Mouse (Mus musculus) midbrain, embryonic 11.5 days (tissue): ENCODE measurements around the gene Etnk1. TPM values are rescaled to one million over a fixed set of nuclear protein-coding genes. Genes with fewer than 3 reads are reported as not detected.
"Not testable (repeated sequence)": the region's sequence is repeated elsewhere in the genome, so short reads cannot be mapped to it uniquely, and the experiment has no call there.

ENCODE experiments used
- ATAC-seq: fragments of 200-750 bp; cut with Nextera tagmentation; 2 replicates; pipeline ENCODE4 v1.8.0; 2017; ENCODE audit warnings: moderate TSS enrichment, moderate library complexity; ENCODE audit not compliant: low FRiP score
- DNase-seq: peaks from one replicate; pipeline ENCODE4 v3.0.0; 2015; ENCODE audit warnings: low spot score; ENCODE audit errors: missing footprints
- H3K27ac ChIP-seq: fragments of 300-500 bp; sonication (generic); 2 replicates; pipeline ENCODE4 v1.5.1; 2014; ENCODE audit warnings: low read depth, low read length
- H3K27me3 ChIP-seq: fragments of 300-500 bp; sonication (generic); 2 replicates; pipeline ENCODE4 v1.6.1; 2014; ENCODE audit warnings: mild to moderate bottlenecking, low read length, moderate library complexity, mixed read lengths; ENCODE audit not compliant: control insufficient read depth, insufficient read depth
- H3K36me3 ChIP-seq: fragments of 300-500 bp; sonication (generic); 2 replicates; pipeline ENCODE4 v1.6.1; 2014; ENCODE audit warnings: mild to moderate bottlenecking, low read length, moderate library complexity, mixed read lengths; ENCODE audit not compliant: control insufficient read depth, insufficient read depth
- H3K4me1 ChIP-seq: fragments of 300-500 bp; sonication (generic); 2 replicates; pipeline ENCODE4 v1.6.1; 2014; ENCODE audit warnings: low read length; ENCODE audit not compliant: control insufficient read depth, insufficient read depth
- H3K4me2 ChIP-seq: fragments of 300-500 bp; sonication (generic); 2 replicates; pipeline ENCODE4 v1.6.1; 2014; ENCODE audit warnings: mild to moderate bottlenecking, moderate library complexity
- H3K4me3 ChIP-seq: fragments of 300-500 bp; sonication (generic); 2 replicates; pipeline ENCODE4 v1.5.1; 2014; ENCODE audit warnings: low read depth, low read length
- H3K9ac ChIP-seq: fragments of 300-500 bp; sonication (generic); 2 replicates; pipeline ENCODE4 v1.6.1; 2014; ENCODE audit warnings: low read length
- H3K9me3 ChIP-seq: fragments of 300-500 bp; sonication (generic); 2 replicates; pipeline ENCODE4 v1.6.1; 2016; ENCODE audit warnings: low read length; ENCODE audit not compliant: control insufficient read depth
- WGBS: fragments of 180-500 bp; shearing (Covaris S2); extraction: QIAGEN DNeasy Blood & Tissue Kit; methylation state at CpG from one replicate; pipeline ENCODE4 v1.1.7; 2014; 5-methylcytosine and 5-hydroxymethylcytosine counted together
- polyA plus RNA-seq: library from polyadenylated mRNA; unstranded; fragments of >200 nt; fragmentation: Nextera tagmentation; extraction: Ambion mirVana; gene quantifications from 2 replicates; pipeline ENCODE4 v1.2.1, GENCODE M21; 2014

Gene Etnk1
- polyA plus RNA-seq, 1 experiment from 2014 or later = 30.7 TPM

DNA sequence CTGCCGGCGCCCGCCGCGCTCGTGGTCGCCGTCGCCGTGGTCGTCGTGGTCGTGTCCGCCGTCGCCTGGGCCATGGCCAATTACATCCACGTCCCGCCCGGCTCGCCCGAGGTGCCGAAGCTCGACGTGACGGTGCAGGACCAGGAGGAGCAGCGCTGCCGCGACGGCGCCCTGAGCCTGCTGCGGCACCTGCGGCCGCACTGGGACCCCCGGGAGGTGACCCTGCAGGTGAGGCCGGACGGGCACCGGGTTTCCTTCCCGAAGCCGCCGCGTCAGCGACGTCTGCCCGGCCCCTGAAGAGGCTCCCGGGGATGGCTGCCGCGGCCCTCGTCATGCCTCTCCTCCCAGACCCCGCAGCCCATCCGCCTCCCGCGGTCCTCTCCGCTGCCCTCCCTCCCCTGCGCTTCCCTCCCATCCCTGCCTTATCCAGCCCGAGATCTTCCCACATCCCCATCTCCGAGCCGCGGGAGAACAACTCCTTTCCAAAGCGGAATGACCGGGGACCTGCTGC is 443 bp downstream of the Etnk1 start:
- WGBS = under 1% methylated on average over 54 of the region's 60 CpGs
- Histone ChIP-seq H3K27ac (peak overlapping the region; percentile 85), H3K4me3 (peak overlapping the region; percentile 84), H3K9ac (peak overlapping the region; percentile 85), H3K4me2 (peak overlapping the region; percentile 83), H3K27me3 (peaks cover 2% of the 10 kb centered on the region; the same call in 1 of the 2 replicates), H3K4me1 (peaks cover 17% of the 10 kb centered on the region), H3K36me3 (no peaks in the 10 kb centered on the region), H3K9me3 (no peaks in the 10 kb centered on the region)
- ATAC-seq = peak; percentile 80
- DNase-seq = peak; percentile 94

DNA sequence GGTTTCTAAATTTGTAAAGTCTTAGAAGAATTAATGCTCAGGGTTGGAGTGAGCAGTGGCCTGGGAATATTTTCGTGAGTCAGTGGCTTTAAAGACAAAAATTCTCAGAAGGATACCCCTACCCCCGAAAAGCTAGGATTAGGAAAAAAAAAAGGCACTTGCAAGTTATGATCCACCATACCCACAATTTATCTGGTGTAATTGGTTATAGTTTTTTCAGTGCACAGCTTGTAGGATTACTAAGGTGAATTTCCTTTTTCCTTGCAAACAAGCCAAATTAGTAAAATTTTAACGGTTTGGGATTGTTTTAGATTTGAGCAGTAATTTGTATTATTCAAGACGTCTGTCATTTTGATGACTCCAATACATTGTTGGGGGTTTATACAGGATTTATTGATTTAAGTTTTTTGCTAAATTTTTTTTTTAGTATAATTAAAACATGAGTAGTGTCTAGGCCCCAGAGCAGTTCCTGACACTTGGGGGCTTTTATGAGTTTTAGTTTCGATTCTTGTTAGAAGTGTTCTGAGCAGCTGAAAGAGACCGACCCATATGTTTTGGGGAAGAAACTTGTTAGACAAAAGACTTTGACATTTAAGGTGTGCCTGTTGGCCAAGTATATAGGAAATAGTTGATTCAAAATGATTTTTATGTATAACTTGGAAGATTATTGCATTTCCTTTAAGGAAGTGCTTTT is 1.1 kb downstream of the Etnk1 start:
- WGBS = 37% methylated on average over 6 of the region's 6 CpGs
- DNase-seq = peak; percentile 86
- Histone ChIP-seq H3K9ac (peak overlapping the region; percentile 85), H3K27ac (no peak overlapping the region), H3K9me3 (no peaks in the 10 kb centered on the region), H3K4me3 (peak overlapping the region; percentile 84), H3K4me1 (peaks cover 17% of the 10 kb centered on the region), H3K36me3 (no peaks in the 10 kb centered on the region), H3K4me2 (peak overlapping the region; percentile 83), H3K27me3 (peaks cover 2% of the 10 kb centered on the region; the same call in 1 of the 2 replicates)
- no peak for ATAC-seq

DNA sequence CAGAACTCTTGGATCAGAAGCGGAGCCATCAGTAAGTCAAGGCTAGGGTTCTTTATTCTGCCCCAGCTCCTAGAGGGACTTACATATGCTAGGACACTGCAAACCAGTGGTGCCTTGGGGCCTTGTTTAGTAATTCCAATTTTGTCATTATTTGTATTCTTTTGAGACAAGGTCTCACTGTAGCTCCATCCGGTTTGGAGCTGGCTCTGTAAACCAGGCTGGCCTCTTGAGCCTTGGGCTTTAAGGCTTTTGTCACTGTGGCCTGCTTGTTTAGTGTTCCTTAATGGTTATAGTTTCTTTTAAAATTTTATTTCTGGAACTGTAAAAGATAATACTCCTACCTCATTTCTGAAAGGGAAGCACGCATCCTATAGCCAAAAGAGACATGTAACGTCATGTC is 2.4 kb downstream of the Etnk1 start:
- Histone ChIP-seq H3K4me1 (peaks cover 17% of the 10 kb centered on the region), H3K36me3 (no peaks in the 10 kb centered on the region), H3K9me3 (no peaks in the 10 kb centered on the region), H3K4me2 (no peak overlapping the region), H3K4me3 (no peak overlapping the region), H3K27ac (no peak overlapping the region), H3K9ac (no peak overlapping the region), H3K27me3 (peaks cover 2% of the 10 kb centered on the region; the same call in 1 of the 2 replicates)
- 90% methylated on average over 4 of the region's 4 CpGs for WGBS
- ATAC-seq (no peak), DNase-seq (peak; percentile 69)

DNA sequence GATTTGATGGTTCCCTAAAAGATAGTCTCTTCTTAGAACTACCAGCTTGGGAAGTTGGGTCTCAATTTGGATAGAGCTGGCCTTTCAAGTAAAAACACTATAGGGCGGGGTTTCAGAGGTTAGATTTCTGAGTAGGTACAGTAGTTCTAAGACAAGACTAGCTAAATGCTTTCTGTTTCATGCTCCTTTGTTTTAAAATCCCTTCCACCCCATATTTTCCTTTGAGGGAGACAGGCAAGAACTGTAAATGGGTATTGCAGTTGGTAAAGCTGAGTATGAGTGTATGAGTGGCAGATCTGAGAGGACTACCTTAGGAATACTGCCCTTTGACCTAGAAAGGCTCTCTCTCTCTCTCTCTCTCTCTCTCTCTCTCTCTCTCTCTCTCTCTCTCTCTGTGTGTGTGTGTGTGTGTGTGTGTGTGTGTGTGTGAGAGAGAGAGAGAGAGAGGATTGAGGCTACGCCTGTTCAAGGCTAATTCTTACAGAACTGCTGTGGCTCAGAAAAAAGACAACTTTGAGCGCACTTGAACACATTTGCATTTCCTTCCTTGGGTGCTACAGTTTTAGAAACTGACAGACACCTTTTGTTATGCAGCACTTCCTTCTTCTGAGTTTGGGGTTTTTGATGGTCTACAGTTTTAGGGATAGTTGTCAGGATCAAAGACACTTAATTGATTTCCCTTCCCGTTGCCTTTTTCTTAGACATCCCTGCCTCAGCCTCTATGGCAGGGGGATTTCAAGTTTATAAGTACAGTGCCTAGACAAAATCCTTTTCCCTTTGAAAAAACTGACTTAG is 3.3 kb downstream of the Etnk1 start:
- Histone ChIP-seq H3K36me3 (no peaks in the 10 kb centered on the region), H3K4me2 (no peak overlapping the region), H3K9ac (no peak overlapping the region), H3K4me1 (peaks cover 17% of the 10 kb centered on the region), H3K27ac (no peak overlapping the region), H3K9me3 (no peaks in the 10 kb centered on the region), H3K4me3 (no peak overlapping the region), H3K27me3 (peaks cover 2% of the 10 kb centered on the region; the same call in 1 of the 2 replicates)
- peak; percentile 74 for DNase-seq
- WGBS = 87% methylated on average over 4 of the region's 4 CpGs
- ATAC-seq = no peak

DNA sequence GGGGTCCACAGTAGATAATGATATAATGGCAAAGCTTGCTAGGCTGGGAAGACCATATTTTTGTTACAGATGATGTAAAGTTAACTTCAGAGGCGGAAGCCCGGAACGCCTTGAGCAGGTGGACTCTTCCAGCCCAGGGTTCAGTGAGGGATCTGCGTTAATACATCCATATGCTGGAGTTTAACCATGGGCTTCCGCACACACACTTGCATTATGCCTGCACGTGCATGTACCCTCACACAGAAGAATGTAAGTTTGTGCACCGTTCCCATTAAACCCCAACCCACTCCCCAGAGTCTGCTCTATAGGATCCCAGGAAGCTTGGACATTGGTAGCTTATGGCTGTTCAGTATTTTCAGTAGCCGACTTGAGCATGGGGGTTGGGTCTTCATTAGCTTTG is 4.0 kb downstream of the Etnk1 start:
- no peak overlapping the region for H3K4me3 ChIP-seq
- H3K9ac ChIP-seq = no peak overlapping the region
- WGBS = 96% methylated on average over 8 of the region's 8 CpGs
- ATAC-seq (no peak), DNase-seq (peak; percentile 74)
- H3K4me1 ChIP-seq = peaks cover 14% of the 10 kb centered on the region
- H3K27ac ChIP-seq = no peak overlapping the region
- no peaks in the 10 kb centered on the region; the same call in 1 of the 2 replicates for H3K27me3 ChIP-seq
- no peak overlapping the region for H3K4me2 ChIP-seq
- H3K36me3 ChIP-seq = no peaks in the 10 kb centered on the region
- no peaks in the 10 kb centered on the region for H3K9me3 ChIP-seq

DNA sequence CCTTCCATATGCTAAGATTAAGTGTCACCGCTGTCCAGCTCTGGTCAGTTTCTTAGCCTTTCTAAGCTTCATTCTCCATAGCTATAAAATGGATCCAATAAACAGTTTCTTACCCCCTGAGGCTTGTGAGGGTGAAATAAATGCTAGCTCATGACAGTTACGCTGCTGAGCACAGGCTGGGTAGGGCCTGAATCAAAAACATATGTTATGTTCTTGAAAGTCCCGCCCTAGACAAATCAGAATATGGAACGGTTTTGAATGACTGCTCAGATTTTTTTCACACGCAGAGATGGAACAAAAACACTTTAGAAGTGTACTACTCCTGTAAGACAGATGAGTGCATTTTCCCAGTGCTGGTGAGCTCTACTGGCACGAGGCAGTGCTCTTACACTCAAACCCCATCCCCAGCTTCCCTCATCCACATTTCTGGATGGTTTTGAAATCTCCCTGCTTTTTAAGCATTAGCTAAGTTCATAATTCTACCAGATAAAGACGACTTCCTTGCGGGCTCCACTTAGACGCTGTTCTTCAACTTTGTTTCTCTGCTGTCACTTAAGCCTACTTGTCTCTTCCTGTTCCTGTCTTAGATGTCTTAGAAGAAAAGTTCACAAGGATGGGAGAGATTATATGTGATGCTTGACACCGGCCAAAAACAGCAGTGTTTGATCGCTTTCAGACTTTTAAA is 4.9 kb downstream of the Etnk1 start:
- H3K27me3 ChIP-seq = no peaks in the 10 kb centered on the region
- WGBS = 86% methylated on average over 11 of the region's 11 CpGs
- peaks cover 10% of the 10 kb centered on the region; the same call in 1 of the 2 replicates for H3K4me1 ChIP-seq
- DNase-seq (peak; percentile 62), ATAC-seq (no peak)
- no peaks in the 10 kb centered on the region for H3K36me3 ChIP-seq
- H3K27ac ChIP-seq = no peak overlapping the region
- no peak overlapping the region for H3K4me3 ChIP-seq
- H3K9me3 ChIP-seq = no peaks in the 10 kb centered on the region
- H3K9ac ChIP-seq = no peak overlapping the region
- H3K4me2 ChIP-seq = no peak overlapping the region

DNA sequence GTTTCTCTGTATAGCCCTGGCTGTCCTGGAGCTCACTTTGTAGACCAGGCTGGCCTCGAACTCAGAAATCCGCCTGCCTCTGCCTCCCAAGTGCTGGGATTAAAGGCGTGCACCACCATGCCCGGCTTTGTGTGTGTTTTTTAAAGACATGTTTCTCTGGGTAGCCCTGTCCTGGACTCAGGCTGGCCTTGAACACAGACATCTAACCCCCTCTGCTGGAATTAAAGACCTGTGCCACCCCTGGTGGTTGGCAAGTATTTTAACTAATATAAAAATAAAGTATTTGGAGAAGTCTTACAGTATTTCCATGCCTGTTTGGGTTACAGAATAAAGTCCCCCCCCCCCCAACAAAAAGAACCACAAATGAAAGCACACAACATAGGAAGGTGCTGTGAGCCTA is 5.7 kb downstream of the Etnk1 start:
- H3K9ac ChIP-seq, DNase-seq, H3K27ac ChIP-seq, H3K4me1 ChIP-seq, H3K36me3 ChIP-seq, H3K27me3 ChIP-seq, H3K9me3 ChIP-seq, H3K4me2 ChIP-seq, H3K4me3 ChIP-seq, ATAC-seq: not testable (repeated sequence)
- WGBS = 83% methylated on average over 3 of the region's 4 CpGs

DNA sequence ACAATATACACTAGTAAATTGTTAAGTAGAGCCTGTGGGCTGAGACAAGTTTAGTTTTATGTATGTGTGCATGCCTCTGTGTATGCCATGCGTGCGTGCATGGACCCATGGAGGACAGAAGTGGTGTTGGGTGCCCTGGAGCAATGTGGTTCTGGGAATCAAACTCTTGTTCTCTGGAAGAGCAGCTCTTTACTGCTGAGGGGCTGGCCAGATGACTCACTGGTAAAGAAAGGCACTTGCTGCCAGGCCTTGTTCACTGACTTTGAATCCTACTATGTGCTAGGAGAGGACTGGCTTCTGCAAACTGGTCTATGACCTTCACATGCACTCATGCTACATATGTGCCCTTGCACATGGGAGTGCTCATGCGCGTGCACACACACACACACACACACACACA is 7.2 kb downstream of the Etnk1 start:
- Histone ChIP-seq H3K36me3 (no peaks in the 10 kb centered on the region), H3K27ac (no peak overlapping the region), H3K9ac (no peak overlapping the region), H3K9me3 (no peaks in the 10 kb centered on the region), H3K4me3 (no peak overlapping the region), H3K4me2 (no peak overlapping the region), H3K27me3 (no peaks in the 10 kb centered on the region), H3K4me1 (peaks cover 2% of the 10 kb centered on the region; the same call in 1 of the 2 replicates)
- 94% methylated on average over 4 of the region's 4 CpGs for WGBS
- ATAC-seq = no peak
- peak; percentile 69 for DNase-seq
